Mouse (Mus musculus): Measurements from ENCODE around the gene Eif1.

GRCm38 (mm10) chr11:100327761-100328160 is 8.1 kb downstream of the Eif1 start:
- no peak for TF ChIP-seq CTCF (IDR thresholded peaks at IDR 0.05; ENCODE audit: low read depth)
- TF ChIP-seq EP300 (IDR thresholded peaks at IDR 0.05; ENCODE audit: low read depth), result no peak

Measured in liver, embryonic 14.5 days (tissue).